Mouse (Mus musculus): ENCODE data around the gene Msh3.
"Not testable (repeated sequence)": the region's sequence is repeated elsewhere in the genome, so short reads cannot be mapped to it uniquely, and the experiment has no call there.

DNA sequence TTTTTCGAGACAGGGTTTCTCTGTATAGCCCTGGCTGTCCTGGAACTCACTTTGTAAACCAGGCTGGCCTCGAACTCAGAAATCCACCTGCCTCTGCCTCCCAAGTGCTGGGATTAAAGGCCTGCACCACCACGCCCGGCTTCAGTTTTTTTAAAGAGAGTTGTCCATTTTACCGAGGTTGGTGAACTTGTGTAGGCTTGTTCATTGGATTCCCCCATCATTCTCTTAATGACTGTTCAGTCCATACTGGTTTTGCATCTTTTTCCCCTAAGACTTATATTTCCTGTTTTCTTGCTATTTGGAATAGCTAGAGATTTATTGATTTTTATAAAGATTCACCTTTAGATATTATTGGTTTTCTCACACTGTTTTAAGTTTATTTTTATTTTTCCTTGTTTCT lies 161.0 kb downstream of the Msh3 start:
- TF ChIP-seq CTCF, EP300 (IDR thresholded peaks at IDR 0.05; ENCODE audit: low read depth): not testable (repeated sequence)

All from liver, embryonic 14.5 days (tissue).